Mouse (Mus musculus) hindbrain, embryonic 11.5 days (tissue): ENCODE measurements at regions not wholly inside any gene's neighbourhood (a gene's known extent, or its start where the extent isn't known, plus 50 kb on each side); places are given as distances from the start of the nearest gene placed in this dataset.
"Not testable (repeated sequence)": the region's sequence is repeated elsewhere in the genome, so short reads cannot be mapped to it uniquely, and the experiment has no call there.

ENCODE experiments used
- ATAC-seq: fragments of 200-750 bp; cut with Nextera tagmentation; 2 replicates; pipeline ENCODE4 v1.8.0; 2017; ENCODE audit warnings: mild to moderate bottlenecking, moderate TSS enrichment, moderate library complexity; ENCODE audit not compliant: low FRiP score
- DNase-seq: peaks from one replicate; pipeline ENCODE4 v3.0.0-alpha.2; 2015; ENCODE audit warnings: low spot score
- H3K27ac ChIP-seq: fragments of 300-500 bp; sonication (generic); 2 replicates; pipeline ENCODE4 v1.5.1; 2014; ENCODE audit warnings: mild to moderate bottlenecking, low read depth, low read length
- H3K27me3 ChIP-seq: fragments of 300-500 bp; sonication (generic); 2 replicates; pipeline ENCODE4 v1.6.1; 2014; ENCODE audit warnings: mild to moderate bottlenecking, low read length, moderate library complexity, mixed read lengths; ENCODE audit not compliant: control insufficient read depth, insufficient read depth
- H3K36me3 ChIP-seq: fragments of 300-500 bp; sonication (generic); 2 replicates; pipeline ENCODE4 v1.6.1; 2014; ENCODE audit warnings: mild to moderate bottlenecking, low read length, moderate library complexity, mixed read lengths; ENCODE audit not compliant: control insufficient read depth, insufficient read depth
- H3K4me1 ChIP-seq: fragments of 300-500 bp; sonication (generic); replicated peaks from 2 replicates; pipeline ENCODE4 v1.6.1; 2014; ENCODE audit warnings: low read length, mixed read lengths; ENCODE audit not compliant: control insufficient read depth, insufficient read depth
- H3K4me2 ChIP-seq: fragments of 300-500 bp; sonication (generic); replicated peaks from 2 replicates; pipeline ENCODE4 v1.6.1; 2014; ENCODE audit warnings: mild to moderate bottlenecking, low read depth, low read length
- H3K4me3 ChIP-seq: fragments of 300-500 bp; sonication (generic); 2 replicates; pipeline ENCODE4 v1.5.1; 2014; ENCODE audit warnings: low read depth, low read length
- H3K9ac ChIP-seq: fragments of 300-500 bp; sonication (generic); 2 replicates; pipeline ENCODE4 v1.6.1; 2014; ENCODE audit warnings: low read depth, low read length
- H3K9me3 ChIP-seq: fragments of 300-500 bp; sonication (generic); 2 replicates; pipeline ENCODE4 v1.6.1; 2016; ENCODE audit warnings: low read length; ENCODE audit not compliant: control insufficient read depth
- WGBS: fragments of 180-500 bp; shearing (Covaris S2); extraction: QIAGEN DNeasy Blood & Tissue Kit; methylation state at CpG from one replicate; pipeline ENCODE4 v1.1.7; 2014; 5-methylcytosine and 5-hydroxymethylcytosine counted together

GRCm38 (mm10) chr12:92927591-92927990, 1078.6 kb upstream of the Sel1l start:
- H3K4me3 ChIP-seq: no peak overlapping the region
- ATAC-seq: no peak; the same call in 1 of the 2 replicates
- H3K27ac ChIP-seq: no peak overlapping the region
- H3K9me3 ChIP-seq: no peaks in the 10 kb centered on the region
- H3K9ac ChIP-seq: no peak overlapping the region
- no peaks in the 10 kb centered on the region for H3K27me3 ChIP-seq
- WGBS: 48% methylated on average over 2 of the region's 2 CpGs
- H3K4me1 ChIP-seq: no peaks in the 10 kb centered on the region
- no peak for DNase-seq
- no peaks in the 10 kb centered on the region for H3K36me3 ChIP-seq
- H3K4me2 ChIP-seq: no peak overlapping the region

DNA sequence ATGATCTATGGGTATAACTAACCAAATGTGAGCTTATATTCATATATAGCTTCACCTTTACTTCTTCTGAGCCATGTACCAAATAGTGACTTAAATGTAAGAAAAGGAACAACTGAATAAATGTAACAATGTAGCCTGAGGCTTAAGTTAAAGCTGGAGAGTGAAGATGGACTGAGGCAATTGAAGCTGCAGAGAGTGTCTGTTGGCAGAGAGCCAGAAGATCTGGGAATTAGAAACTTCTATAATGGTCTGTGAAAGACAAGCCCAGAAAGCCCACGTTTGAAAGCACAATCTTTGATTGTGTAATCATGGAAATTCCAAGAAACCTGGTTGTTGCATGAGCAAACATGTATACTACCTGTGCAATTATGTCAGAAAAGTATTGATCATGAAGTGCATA, 1078.0 kb upstream of the Sel1l start:
- H3K4me1 ChIP-seq: no peaks in the 10 kb centered on the region
- no peaks in the 10 kb centered on the region for H3K9me3 ChIP-seq
- WGBS: 43% methylated on average over 1 of the region's 1 CpGs

DNA sequence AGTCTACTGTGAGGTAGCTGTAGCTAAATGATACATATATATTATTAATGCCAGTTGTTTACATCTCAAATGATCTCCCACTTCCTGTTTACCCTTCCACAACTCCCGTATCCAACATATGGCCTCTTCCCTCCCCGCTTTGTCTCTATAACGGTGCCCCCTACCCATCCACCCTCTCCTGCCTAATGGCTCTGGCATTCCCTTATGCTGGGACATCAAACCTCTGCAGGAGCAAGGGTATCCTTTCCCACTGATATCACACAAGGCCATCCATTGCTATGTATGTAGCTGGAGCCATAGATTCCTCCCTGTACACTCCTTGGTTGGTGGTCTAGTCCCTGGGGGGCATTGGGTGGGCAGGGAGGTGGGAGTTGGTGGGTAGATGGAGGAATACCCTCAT, 1071.0 kb upstream of the Sel1l start:
- Histone ChIP-seq H3K4me2 (no peak overlapping the region), H3K4me1 (no peaks in the 10 kb centered on the region), H3K9ac (no peak overlapping the region), H3K27ac (no peak overlapping the region), H3K36me3 (no peaks in the 10 kb centered on the region), H3K4me3 (no peak overlapping the region), H3K27me3 (no peaks in the 10 kb centered on the region), H3K9me3 (no peaks in the 10 kb centered on the region)
- no peak for DNase-seq
- no peak for ATAC-seq
- WGBS: 90% methylated on average over 3 of the region's 3 CpGs

More for the DNA sequence above, 1078.0 kb upstream of the Sel1l start:
- ATAC-seq (no peak), DNase-seq (no peak)
- no peaks in the 10 kb centered on the region for H3K36me3 ChIP-seq
- no peak overlapping the region for H3K4me3 ChIP-seq
- no peak overlapping the region for H3K9ac ChIP-seq
- no peak overlapping the region for H3K4me2 ChIP-seq
- no peaks in the 10 kb centered on the region for H3K27me3 ChIP-seq
- H3K27ac ChIP-seq: no peak overlapping the region

DNA sequence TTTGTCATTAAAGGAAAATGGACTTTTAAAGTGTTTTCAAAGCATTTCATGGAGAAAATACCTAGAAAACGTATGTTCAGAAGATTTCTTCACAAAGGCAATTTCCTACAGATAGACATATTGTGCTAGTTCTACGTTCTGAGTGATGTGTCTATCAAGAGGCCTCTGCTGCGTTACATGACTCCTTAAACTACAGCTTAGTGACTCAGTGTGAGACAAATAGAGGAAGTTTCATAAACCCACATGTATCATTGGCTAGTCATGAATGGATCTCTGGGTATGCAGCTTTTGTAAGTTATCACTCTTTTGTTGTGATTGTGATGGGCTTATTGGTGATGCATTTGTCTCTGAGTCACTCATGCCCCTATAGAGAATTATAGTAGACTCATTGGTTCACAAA, 1067.3 kb upstream of the Sel1l start:
- no peak overlapping the region for H3K4me2 ChIP-seq
- WGBS: 83% methylated on average over 3 of the region's 3 CpGs
- no peak overlapping the region for H3K27ac ChIP-seq
- ATAC-seq (no peak), DNase-seq (no peak)
- no peaks in the 10 kb centered on the region for H3K4me1 ChIP-seq
- no peaks in the 10 kb centered on the region for H3K9me3 ChIP-seq
- no peak overlapping the region for H3K4me3 ChIP-seq
- no peaks in the 10 kb centered on the region for H3K27me3 ChIP-seq
- H3K36me3 ChIP-seq: no peaks in the 10 kb centered on the region
- H3K9ac ChIP-seq: no peak overlapping the region

DNA sequence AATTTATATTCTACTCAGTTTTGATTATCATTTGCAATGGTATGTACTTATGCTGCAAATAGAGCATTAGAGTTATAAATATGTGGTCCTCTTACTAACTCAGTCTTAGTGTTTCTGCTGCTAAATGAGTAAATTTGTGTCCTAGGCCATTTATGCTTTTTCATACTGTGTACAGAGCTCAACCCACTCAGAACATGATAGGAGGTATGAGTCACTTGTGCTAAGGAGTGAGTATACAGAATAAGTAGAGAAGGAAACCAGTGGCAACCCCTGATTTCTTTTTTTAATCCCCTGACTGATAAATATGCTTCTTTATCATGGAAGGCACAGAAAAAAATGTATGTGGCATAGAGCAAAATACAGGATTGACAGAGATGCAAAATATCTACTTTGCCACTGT, 1066.8 kb upstream of the Sel1l start:
- DNase-seq (no peak), ATAC-seq (no peak)
- Histone ChIP-seq H3K9ac (no peak overlapping the region), H3K27ac (no peak overlapping the region), H3K36me3 (no peaks in the 10 kb centered on the region), H3K4me2 (no peak overlapping the region), H3K4me3 (no peak overlapping the region), H3K27me3 (no peaks in the 10 kb centered on the region), H3K9me3 (no peaks in the 10 kb centered on the region), H3K4me1 (no peaks in the 10 kb centered on the region)

DNA sequence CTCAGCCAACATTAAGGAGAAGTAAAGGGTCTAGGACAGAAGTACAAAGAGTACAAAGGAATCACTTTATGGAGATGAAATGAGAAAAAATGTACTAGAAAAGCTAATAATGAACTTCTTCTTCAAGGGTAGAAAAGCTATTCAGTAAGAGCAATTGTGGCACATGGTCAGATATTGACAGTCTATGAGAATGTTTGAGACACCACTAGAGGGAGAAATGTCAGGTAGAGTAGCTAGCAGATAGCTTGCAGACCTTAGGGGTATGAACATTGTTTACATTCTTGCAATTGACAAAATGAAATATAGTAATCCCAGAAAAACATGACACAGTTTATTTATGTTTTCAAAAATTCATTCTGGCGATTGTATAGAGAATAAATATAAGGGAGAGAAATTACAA, 1066.2 kb upstream of the Sel1l start:
- H3K36me3 ChIP-seq: no peaks in the 10 kb centered on the region
- H3K4me3 ChIP-seq: no peak overlapping the region
- 88% methylated on average over 1 of the region's 1 CpGs for WGBS
- H3K9me3 ChIP-seq: no peaks in the 10 kb centered on the region
- H3K4me1 ChIP-seq: no peaks in the 10 kb centered on the region
- H3K27ac ChIP-seq: no peak overlapping the region
- no peak for DNase-seq
- H3K9ac ChIP-seq: no peak overlapping the region
- ATAC-seq: no peak
- H3K4me2 ChIP-seq: no peak overlapping the region
- H3K27me3 ChIP-seq: no peaks in the 10 kb centered on the region

DNA sequence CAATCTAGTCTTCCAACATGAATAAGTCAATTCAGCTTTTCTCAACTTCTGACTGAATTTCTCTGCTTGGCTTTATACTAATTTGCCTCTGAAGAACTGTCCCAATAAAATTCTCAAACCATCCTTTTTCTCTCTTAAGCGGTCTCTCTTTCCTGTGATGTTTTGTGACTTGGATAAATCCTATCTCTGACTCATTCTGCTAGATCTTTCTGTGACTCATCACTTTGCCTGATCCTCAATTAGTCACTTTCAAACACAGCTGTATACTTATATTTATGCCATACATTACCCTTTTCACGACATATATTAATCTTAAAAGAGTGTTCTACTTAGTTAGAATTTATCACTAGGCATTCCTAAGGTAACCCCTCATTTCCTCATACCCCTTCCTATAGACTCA, 1055.4 kb upstream of the Sel1l start:
- H3K27me3 ChIP-seq: no peaks in the 10 kb centered on the region
- DNase-seq (no peak), ATAC-seq (no peak)
- no peak overlapping the region for H3K4me2 ChIP-seq
- H3K36me3 ChIP-seq: no peaks in the 10 kb centered on the region
- no peaks in the 10 kb centered on the region for H3K4me1 ChIP-seq
- no peaks in the 10 kb centered on the region for H3K9me3 ChIP-seq
- H3K27ac ChIP-seq: no peak overlapping the region
- H3K9ac ChIP-seq: no peak overlapping the region
- 87% methylated on average over 2 of the region's 2 CpGs for WGBS
- H3K4me3 ChIP-seq: no peak overlapping the region

GRCm38 (mm10) chr12:92892315-92892714, 1043.4 kb upstream of the Sel1l start:
- Histone ChIP-seq H3K4me1 (no peaks in the 10 kb centered on the region), H3K9ac (no peak overlapping the region), H3K36me3 (no peaks in the 10 kb centered on the region), H3K4me2 (no peak overlapping the region), H3K27ac (no peak overlapping the region), H3K9me3 (no peaks in the 10 kb centered on the region), H3K4me3 (no peak overlapping the region), H3K27me3 (no peaks in the 10 kb centered on the region)
- WGBS: 91% methylated on average over 4 of the region's 9 CpGs
- no peak for DNase-seq
- no peak for ATAC-seq

DNA sequence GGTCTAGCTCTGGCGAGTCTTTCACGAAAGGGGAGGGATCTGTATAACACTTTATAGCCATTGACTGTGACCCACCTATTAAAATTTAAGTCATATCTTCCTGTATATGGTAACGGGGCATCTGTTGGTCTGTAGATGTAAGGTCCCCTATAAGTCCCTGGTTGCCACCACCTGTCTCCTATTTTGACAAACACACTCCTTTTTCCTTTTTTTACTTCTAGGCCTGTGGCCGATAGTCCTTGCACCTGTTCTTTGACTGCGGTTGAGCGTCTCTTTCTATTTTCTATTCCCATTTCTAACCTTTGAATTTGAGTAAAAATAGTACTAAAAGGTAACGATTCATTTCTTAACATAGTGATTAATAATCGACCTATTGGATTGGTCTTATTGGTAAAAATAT, 1042.7 kb upstream of the Sel1l start:
- not testable (repeated sequence) for DNase-seq, H3K27ac ChIP-seq, H3K36me3 ChIP-seq, ATAC-seq, H3K27me3 ChIP-seq, H3K9ac ChIP-seq, H3K9me3 ChIP-seq, H3K4me3 ChIP-seq, H3K4me2 ChIP-seq, H3K4me1 ChIP-seq
- no CpG with 5 or more reads among the region's 8 CpGs for WGBS
